Mouse (Mus musculus) A20 (cell line): Measurements from ENCODE around the gene Polr1a.

Source experiments
- DNase-seq: peaks from one replicate; pipeline ENCODE4 v3.0.0-alpha.2; 2011; ENCODE audit warnings: low read depth, low spot score

Gene Polr1a

DNA sequence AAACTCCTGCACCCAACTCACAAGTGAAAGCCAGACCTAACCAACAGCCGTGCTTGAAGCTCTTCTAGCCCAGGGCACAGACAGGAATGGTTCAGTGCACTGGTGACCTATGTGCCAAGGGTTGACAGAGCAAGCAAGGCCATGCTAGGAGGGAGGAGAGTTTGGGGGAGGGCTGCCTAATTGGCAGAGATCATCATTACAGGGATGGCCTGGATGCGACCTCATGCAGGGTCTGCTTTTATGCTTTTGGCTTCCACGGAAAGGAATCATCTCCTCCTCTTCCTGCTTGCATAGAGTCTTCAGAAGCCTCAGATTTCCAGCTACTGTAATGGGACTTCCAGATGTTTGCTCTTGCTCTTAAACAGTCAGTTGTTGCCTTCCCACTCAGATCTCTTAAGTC lies 40.9 kb downstream of the Polr1a start:
- no peak for DNase-seq

DNA sequence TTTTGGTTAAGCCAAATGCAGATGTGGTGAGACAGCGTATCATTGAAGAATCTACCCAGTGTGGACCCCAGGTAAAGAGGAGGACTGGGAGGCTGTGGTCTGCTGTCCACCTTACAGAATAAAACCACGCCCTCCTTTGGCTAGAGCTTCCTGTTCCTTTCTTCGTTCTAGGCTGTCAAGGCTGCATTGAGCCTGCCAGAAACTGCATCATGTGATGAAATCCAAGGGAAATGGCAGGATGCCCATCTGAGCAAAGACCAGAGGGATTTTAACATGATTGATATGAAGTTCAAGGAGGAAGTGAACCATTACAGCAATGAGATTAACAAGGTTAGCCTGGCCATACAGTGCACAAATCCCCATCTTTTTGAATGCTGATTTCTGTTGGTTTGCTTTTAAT lies 41.7 kb downstream of the Polr1a start:
- no peak for DNase-seq

DNA sequence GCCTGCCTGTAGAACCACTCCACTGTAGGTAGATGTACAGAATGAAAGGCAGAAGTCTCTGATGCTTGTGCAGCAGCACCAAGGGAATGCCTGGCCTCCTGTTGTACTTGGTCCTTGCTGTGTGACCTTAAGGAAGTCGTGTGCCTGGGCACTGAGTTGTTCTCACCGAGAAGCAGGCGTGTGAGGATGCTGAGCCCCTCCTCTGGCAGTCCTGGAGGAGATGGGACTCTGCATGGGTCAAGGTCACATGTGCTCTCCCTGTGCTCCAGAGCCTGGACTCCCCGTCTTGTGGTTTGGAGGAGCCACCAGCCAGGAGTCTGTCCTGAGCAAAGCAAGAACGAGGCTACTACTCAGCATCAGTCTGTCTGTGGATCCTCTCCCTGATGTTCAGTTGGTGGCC lies 42.3 kb downstream of the Polr1a start:
- DNase-seq: no peak

DNA sequence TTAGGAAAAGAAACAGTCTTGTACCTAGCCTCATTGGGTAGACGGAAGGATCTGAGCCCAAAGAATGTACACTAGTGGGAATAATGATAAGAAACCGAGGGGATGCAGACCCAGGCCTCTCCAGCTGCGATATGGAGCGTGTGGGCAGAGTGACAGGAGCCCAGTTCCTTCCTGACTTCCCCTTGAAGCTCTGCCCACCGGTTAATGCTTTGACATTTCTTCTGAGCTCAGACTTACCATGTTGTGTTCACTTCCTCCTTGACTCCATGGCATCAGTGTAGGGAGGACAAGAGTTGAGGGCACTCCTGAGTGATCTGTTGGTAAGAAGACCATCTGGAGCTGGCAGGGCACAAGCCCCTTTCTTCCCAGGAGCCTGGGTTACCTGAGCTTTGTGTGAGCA lies 53.3 kb downstream of the Polr1a start:
- DNase-seq: no peak

DNA sequence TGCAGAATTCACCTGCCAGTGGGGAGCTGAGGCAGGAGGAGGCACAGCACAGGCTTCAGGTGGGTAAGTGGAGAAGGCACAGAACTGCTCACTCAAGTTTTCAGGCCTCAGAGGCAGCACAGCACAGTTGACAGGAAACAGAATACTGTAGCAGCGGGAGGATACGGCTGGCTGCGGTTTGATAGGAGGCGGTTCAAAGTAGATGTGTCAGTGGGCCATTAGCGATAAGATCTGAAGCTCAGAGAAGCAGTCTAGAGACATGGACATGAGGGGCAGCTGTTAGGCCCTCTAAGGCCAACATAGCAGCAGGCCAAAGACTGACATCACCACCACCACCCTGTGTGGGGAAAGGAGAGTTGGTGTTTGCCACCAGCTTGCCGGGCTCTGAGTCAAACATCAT lies 53.9 kb downstream of the Polr1a start:
- DNase-seq: no peak

DNA sequence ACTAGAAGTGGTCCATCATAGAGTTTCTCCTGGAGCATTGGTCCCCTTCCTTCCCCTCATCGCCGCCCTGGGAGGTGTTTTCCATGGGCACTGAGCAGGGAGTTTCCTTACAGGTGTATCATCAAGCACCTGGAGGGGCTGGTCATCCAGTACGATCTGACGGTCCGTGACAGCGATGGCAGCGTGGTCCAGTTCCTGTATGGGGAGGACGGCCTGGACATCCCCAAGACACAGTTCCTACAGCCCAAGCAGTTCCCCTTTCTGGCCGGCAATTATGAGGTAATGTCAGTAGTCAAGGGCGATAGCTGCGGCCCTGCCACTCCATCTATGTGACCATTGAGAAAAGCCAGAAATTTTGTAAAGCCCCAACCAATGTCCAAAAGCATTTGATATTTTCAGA lies 54.7 kb downstream of the Polr1a start:
- DNase-seq: no peak

DNA sequence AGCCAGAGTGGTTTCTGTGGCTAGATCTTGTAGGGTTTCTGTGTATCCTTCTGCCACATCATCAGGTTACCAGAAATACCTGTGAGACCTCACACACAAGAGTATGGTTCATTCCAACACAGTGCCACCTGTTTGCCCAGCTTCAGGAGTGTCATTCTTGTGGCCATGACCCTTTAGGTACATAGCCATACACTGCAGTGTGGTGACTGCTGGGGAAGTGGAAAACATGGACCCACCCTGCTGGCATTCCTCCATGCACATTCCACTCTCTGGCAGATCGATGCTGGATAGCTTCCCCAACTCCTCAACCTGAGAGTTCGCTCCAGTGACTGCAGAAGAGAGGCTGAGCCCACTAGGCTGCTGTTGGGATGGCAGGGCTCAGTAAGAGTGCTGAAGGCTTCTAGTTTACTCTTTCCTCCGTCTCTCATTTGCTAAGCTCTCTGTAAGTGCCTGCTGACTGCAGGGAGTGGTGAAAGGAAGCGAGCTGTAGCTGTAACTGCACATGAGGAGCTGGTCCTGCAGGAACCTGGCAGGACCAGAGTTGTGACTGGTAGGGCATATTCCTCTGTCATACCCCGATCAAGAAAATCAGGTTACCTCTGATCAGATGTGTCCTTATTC lies 57.9 kb downstream of the Polr1a start:
- no peak for DNase-seq

DNA sequence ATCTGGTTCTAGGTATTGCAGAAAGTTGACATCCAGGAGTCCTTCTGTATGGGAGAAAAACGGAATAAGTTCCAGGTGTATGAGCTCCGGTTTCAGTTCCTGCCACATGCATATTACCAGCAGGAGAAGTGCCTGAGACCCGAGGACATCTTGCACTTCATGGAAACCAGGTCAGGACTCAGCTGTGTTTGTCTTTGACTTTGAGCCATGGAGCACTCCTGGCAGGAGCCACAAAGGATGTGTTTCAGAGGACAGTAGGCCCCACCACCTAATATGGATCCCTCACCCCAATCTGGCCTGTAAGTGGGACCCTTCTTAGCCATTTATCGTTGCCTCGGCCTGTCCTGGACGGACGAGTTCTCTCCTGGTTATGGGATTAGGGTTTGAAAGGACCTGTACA lies 59.0 kb downstream of the Polr1a start:
- DNase-seq: no peak

DNA sequence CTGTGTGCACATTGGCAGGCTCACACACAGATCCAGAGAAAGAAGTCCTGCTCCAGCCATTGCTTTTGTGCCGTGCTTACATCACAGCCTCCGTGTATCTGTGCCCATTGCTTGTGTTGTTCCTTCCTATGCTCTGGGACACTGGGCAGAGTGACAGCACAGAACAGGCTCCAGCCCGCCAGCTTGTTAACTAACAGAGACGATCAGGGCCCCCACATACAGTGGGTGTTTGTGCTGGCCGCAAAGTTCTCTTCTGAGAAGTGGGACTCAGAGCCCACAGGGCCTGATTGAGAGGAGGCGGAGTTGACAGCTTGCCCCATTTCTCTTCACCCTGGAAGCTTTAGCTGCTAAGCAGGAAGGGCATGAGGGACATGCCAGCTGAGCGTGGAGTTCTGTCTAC lies 60.6 kb downstream of the Polr1a start:
- DNase-seq: no peak

DNA sequence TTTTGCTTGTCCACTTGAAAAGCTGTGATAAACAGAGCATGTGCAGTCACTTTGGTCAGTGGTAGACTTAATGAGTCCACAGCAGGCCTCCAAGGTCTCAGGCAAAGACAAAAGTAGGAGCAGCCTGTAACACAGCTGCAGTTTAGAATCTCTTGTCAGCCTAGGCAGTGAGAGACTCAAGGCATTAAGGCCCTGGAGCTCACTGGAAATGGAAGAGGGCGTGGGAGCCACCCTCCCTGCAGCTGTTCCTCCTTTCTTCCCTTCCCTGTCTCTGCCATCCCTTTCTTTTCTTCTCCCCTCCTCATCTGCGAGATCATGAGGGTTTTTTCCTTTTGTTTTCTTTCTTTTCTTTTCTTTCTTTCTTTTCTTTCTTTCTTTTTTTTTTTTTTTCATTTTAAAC lies 61.3 kb downstream of the Polr1a start:
- DNase-seq: no peak

DNA sequence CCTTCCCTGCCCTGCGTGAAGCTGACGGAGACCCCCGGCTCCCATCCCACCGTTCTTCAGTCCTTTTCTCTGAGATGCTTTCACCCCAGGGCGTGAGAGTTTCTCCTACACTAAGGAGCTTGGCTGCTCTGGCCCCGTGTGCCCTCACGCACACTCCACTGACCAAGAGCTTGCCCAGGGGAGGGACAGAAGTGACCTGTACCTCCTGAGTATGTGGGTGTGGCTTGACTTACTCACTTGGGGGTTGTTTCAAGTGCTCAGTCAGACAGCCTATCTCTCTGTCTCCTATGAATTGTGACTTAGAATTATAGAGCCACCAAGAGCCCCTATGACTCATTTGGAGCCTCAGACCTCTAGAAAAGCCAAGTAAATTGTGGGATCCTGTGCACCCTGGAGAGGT lies 67.7 kb downstream of the Polr1a start:
- DNase-seq: no peak

DNA sequence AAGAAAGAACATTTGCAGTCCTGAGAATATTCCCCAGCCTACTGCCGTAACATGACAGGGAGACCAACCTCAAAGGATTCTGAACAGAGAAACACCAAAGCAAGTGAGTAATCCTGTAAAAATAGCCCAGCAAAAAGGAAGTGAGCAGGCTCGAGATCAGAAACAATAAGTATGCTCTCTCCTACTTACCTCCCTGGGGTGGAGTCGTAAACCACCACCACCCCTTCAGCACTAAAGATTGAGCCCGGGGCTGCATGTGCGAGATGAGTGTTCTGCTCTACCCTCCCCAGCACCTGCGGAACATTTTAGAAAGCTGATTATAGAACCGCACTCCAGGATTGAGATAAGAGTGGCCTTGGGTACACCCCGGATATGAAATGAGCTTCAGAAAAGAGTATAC lies 71.3 kb downstream of the Polr1a start:
- no peak for DNase-seq

DNA sequence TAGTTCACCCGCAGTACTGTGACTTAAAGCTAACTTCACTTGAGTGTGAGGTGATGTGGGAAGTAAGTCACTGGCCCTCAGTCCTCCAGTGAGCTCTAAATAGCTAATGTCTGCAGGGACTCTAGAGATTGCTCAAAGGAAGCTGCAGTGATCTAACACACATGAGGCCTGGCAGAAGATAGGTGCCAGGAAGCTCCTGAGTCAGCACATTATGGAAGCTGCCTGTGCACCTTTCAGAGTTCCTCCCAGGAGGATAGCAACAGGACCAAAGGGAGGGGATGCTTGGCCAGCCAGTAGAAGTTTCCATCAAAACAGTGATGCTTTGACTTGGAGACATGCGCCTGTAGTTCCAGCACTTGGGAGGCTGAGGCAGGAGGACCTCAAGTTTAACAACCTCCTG lies 71.7 kb downstream of the Polr1a start:
- DNase-seq: no peak

DNA sequence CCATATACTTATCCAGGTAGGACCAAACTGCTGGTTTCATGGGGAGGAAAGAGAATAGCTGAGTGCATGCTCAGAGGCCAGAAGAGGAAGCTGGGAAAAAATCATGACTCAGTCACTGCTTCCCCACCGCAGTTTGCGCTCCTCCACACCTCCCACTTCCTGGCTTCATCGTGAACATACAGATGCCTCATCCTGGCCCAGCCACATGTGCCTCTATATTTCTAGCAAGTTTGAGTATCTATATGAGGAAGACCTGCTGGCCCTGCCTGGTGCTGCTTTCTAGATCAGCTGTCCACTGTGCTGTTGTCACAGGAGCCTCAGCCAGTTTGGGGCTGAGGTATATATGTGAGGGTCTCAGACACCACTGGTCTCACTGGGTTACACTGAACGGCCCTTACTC lies 72.6 kb downstream of the Polr1a start:
- DNase-seq: no peak

DNA sequence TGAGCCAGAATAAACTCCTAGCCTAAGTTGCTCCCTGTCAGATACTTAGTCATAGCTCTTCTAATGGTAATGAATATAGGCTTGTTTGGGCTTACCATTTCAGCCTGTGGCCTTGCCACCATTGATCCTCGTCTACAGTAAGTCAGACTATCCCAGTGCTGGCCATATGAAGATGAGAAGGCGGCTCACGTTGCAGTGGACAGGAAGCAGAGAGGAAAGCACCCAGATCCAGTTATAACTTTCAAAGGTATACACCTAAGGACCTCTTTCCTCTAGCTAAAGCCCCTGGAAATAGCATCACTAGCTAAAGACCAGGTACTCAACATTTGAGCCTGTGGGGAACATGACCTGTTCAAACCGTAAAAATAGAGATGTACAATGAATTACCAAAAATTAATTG lies 77.1 kb downstream of the Polr1a start:
- DNase-seq: no peak

DNA sequence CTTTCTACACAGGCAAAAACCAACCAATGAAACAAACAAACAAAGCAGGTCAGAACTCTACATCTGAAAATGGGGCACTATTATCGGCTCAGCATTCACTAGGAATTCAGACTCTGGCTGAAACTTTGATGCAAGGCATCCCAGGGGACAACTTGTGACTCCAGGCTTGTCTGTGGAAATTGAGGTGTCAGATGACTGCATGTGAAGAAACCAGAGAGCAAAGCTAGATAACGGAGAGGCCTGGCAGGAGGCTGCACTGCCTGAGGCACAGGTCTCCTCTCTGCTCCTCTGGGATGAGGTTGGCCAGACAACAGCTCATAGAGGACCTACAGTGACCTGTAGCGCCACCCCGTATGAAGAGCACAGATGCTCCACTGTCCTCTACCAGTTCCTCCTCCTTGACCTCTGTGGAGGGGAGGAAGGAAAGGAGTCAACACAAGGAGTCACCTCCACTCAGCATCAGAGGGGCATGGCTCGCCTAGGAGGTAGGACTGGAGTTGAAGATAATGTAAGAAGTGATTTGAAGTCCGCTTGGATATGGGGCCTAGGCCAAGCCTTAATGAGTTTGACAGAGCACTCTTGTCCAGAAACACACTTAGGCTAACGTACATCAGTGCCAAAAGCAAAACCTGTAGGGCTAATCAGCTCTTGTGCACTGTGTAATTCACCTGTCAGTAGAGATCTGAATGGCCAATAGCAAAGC lies 78.8 kb downstream of the Polr1a start:
- DNase-seq: no peak

DNA sequence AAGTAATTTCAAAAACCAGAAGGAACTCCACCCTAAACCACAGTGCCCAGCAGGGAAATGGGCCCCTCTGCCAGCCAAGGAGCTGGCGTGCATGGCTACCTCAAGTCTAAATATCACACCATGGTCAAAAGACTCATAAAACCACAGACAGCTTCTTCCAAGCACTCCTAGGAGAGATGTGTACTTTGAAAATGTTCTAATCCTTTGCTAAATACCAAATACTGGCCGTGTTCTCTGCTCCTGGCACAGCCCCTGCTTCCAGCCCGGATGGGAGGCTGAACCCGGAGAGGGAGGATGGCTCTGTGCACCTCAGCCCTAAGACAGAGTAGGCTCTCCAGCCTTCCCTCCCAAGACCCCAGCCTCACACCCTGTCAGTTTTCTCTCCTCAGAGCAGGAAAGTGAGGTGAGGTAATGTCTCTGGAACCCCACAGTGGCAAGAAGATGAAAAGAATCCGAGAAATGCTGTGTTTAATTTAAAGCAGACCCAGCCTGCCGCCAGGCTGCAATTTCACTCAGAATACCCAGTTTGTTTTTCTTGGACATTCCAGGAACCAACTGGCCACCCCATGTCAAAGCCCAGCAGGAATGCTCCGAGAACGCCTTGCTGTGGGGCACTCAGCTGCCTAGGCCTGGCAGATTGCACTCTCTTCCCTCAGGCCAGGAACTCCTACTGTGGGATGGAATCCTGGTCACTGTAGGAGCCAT lies 80.9 kb downstream of the Polr1a start:
- DNase-seq: no peak

DNA sequence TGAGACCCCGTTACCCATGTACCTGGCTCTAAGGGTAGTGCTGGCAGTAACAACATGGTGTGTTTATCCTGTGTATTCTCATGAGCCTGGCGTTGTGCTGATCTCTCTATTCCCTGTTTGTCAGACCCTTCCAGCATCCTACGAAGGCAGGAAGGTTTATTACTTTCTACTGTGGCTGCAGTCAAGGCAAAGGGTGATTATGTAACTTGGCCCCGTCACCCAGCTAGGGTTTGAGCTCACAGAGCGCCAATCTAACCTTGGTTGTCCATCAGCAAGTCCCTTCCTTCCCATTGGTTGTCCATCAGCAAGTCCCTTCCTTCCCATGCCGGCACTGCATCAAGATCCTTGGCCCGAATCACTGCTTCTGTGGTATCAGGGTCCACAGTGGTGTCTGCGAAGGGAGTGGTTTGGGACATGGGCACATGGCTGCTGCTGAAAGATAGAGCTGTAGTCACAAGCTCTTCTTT lies 81.6 kb downstream of the Polr1a start:
- DNase-seq: no peak

DNA sequence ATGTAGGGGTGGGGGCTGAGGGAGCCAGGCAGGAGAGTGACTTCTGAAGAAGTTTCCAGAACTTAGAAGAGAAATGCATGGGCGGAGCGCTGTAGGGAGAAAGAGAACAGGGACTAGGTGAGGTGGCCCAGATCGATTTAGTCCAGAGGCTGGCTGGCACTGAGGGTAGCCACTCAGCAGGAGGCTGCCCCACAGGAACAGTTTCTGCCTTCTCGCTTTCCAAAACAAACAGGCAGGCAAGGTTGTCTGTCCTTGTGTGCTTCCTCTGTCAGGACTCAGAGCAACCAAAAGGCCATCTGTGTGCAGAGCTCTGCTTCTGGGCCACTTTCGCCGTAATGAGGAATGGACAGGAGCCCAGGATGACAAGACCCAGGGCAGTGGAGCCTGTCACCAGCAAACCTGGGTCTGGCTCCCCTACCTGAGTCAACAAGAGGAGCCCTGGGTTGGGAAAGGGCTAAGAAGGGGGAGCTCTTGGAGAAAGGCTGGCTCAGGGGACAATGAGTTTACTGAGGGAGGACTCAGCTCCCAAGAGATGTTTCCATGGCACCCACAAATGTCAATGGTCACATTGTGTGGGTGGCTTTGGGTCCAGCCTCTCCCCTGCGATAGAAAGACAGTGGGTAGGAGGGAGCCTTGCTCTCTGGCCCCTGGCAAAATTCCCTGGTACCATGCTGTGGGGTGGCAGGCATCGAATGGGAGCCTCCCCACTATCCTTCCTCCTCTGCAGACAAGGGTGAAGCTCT lies 82.5 kb downstream of the Polr1a start:
- no peak for DNase-seq

DNA sequence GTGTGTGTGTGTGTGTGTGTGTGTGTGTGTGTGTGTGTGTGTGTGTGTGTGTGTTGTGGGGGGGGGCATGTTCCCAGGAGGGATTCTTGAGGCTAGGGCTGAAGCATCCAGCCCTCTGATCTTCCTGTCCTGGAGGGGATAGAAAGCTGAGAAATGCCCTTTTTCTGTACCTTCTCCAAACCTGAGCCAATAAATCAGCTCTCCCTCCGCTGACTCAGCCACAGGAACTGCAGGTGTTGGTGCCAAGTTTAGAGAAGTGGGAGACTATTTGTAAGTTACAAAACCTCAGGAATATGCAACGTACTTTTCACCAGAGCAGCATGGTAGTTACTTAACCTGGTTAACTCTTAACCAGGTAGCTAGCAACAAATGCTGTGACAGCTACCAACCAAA lies 83.1 kb downstream of the Polr1a start:
- no peak for DNase-seq

DNA sequence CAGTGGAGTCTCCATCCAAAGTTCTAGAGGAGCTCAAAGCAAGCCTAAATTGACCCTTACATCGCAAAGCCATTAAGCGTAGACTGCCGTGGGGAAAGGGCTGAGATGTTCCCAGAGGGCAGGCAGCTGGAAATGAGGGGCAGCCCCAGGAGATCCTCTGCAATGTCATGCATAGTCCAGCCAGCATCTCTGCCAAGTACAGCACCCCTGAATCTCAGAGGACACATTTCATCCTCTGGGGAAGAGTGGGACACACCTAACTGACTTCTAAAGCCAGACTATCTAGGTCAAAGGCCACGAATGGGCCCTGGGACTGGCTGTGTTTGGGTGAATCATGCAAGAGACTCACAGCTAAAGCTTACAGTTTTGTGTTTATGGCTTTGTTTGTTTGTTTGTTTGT lies 85.2 kb downstream of the Polr1a start:
- no peak for DNase-seq

DNA sequence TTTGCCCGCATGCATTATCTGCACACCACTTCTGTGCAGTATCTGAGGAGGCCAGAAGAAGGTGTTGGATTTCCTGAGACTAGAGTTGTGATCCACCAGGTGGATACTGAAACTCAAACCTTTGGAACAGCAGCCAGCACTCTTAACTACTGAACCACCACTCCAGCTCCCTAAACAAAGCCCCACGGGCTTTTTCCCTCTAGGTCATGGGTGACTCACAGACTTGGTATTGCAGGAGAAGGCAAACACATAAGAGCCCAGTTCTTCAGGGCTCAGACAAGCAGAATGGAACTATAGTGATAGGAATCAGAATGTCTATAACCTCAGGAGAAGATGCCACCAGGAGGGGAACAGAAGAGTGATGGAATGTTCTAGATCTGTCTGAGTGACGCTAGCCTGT lies 86.2 kb downstream of the Polr1a start:
- DNase-seq: no peak
